Mouse (Mus musculus): Measurements from ENCODE around the gene C530008M17Rik.

DNA sequence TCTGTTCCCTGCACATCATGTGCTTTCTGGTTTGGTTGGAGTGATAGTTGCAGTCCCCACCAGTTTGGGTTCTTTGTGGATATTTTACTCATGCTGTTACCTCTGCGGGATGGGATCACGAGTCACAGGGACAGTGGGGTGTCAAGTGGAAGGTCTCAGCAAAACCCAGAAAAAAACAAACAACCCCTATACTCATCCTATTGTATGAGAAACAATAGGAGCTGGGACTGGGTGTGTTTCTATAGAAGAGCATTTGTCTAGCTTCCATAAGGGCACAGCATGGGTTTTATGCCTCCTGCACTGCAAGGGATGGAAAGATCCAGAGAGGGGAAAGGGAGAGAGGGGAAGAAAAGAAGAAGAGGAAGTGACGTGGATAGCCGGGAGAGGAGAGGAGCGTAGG lies 96.0 kb downstream of the C530008M17Rik start:
- TF ChIP-seq POLR2A (IDR thresholded peaks at IDR 0.05; ENCODE audit: low read depth, low read length) (no peak), EP300 (IDR thresholded peaks at IDR 0.05; ENCODE audit: low read length) (no peak), MAFK (IDR thresholded peaks at IDR 0.05; ENCODE audit: insufficient replicate concordance, low read length) (no peak), CTCF (conservative IDR thresholded peaks at IDR 0.05 in 1 of 2, IDR thresholded peaks at IDR 0.05 in 1 of 2; ENCODE audit: low read depth in 2 of 2, low read length in 2 of 2) (no peak), TCF12 (IDR thresholded peaks at IDR 0.05; ENCODE audit: low read depth, low read length) (no peak), NRF1 (IDR thresholded peaks at IDR 0.05; ENCODE audit: low read depth, low read length) (no peak), HCFC1 (IDR thresholded peaks at IDR 0.05; ENCODE audit: low read depth, low read length) (no peak), GABPA (IDR thresholded peaks at IDR 0.05; ENCODE audit: insufficient replicate concordance, low read depth, low read length) (no peak), BHLHE40 (IDR thresholded peaks at IDR 0.05; ENCODE audit: low read depth, low read length) (no peak)

Data from CH12.LX (cell line).